Mouse (Mus musculus) testis, postnatal 10 days (tissue): ENCODE data around the gene Hadh.

Source experiments
- DNase-seq: peaks from one replicate; pipeline ENCODE4 v3.0.0; 2021; ENCODE audit warnings: low spot score

The Hadh gene

DNA sequence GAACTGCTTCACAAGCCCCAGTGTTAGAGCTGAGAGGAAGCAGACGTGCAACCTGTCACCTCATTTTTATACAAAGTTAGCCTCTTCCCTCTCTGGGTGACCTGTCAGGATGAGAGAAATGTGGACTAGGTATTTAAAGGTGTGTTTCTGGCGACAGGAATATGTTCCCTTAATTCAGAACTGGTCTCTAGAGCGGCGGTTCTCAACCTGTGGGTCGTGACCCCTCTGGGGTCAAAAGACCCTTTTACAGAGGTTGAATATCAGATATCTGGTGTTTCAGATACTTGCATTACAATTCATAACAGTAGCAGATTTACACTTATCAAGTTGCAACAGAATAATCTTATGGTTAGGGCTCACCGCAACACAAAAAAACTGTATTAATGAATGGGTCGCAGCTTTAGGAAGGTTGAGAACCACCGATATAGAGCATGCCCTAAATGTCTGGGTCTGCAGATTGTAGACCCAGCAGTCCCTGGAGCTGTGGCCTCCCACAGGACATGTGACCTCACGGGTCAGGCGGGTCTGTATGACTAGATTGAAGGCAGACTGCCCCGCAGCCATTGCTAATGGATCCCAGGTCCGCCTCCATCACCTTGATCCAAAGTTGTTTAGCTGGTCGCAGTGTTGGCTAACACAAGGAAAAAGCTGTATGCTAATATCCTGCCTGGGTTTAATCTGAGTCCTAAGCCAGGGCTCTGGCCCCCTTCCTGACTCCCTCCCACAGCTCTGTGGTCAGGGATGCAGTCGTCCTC, 53.1 kb downstream of the Hadh start:
- no peak for DNase-seq

DNA sequence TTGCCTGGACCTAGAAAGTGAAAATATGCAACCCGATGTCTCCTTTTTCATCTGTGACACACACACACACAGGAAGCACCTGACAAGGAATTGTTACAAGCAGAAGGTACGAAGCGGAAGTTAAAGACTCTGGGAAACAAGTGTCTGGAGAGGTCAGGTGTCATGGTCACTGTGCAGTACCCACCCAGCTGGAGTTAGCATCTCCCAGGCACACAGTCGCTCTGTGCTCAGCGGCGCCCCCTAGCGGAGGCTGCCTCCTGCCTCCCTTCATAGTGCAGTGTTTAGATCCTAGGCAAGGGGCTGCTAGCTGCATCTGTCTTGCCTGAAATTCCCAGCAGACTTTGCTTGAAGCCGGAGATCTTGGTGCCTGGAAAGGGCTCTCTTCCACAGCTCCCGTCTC, 57.1 kb downstream of the Hadh start:
- DNase-seq: peak; percentile 79

DNA sequence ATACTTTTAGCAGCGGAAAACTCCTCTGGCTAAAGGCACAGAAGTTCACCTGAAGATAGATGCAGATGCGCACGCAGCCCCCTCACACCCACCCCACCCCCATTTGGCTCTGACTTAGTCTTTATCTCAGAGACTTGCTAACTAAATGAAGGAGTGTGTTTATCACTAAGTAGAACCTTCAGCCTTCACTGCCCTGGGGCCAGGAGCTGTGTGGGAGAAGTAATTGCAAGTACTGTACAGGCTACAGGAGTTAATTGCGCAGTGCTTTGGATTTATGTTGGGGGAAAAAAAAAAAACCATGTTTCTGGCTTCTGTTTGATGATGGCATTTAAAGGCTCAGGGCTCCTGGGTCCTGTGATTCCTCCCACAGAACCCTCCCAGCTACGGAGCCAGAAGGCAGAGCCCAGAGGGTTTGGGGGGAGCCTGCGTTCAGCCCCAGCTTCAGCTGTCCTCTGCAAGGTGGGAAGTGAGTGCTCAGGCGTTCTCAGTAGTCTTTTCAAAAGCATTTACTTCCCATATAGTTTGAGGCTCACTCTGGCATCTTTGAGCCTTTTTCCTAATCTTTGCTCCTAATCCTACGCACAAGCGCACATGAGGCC, 57.7 kb downstream of the Hadh start:
- DNase-seq: no peak

DNA sequence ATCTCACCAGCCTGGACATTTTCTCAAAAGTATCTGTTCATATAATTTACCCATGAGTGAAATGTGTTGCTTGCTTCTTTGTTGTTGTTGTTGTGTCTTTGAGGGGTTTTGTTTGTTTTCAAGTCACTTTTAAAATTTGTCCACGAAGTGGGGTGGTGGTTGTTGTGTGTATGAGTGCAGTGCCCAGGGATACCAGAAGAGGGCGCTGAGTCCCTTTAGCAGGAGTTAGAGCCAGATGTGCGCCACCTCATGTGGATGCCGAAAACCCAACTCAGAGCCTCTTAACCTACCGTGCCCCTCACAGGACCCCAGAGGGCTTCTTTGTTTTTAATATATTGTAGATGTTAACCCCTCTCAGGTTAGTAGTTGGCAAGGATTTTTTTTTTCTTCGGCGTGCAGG, 59.7 kb downstream of the Hadh start:
- no peak for DNase-seq

DNA sequence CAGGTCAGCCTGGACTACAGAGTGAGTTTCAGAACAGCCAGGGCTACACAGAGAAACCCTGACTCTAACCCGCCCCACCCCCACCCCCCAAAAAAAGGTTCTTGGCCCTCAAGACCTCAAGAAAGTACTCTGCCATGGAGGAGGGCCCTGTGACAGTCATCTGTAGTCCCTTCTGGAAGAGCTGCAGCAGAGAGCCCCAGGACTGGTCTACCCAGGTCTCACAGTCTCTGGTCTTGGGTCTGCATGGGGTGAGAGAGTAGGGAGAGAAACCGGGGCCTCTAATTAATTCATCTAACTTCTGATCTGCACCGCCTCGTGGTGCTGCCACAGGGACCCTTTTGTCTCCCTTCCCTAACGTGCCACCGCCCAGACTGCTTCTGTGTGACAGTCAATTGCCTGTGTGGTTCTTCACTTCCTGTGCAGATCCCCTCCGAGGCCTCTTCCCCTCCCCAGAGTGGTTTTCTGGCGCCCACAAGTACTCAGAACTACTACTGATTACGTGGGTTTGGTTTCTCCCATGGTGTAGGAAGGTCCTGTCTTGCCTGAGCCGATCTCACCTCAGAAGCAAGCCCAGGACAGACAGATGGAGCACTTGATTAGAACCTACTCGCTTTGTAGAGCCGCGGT, 63.5 kb downstream of the Hadh start:
- DNase-seq: no peak

DNA sequence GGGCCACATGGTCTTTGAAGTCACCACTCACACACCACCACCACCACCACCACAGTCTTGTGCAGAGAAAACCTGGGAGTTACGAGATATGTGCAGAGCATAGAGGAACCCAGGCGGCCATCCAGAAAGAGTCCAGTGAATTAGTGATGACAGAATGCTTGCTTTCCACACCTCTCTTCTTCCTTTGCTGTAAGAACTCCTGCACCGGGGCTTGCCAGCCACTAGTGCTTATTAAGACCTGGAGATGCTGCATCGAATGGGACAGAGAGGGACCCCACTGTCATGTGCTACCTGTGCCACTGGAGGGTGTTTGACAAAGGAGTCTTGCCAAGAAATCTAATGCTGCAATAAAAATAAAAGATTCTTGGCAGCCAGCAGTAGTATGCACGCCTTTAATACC, 64.1 kb downstream of the Hadh start:
- DNase-seq: no peak

DNA sequence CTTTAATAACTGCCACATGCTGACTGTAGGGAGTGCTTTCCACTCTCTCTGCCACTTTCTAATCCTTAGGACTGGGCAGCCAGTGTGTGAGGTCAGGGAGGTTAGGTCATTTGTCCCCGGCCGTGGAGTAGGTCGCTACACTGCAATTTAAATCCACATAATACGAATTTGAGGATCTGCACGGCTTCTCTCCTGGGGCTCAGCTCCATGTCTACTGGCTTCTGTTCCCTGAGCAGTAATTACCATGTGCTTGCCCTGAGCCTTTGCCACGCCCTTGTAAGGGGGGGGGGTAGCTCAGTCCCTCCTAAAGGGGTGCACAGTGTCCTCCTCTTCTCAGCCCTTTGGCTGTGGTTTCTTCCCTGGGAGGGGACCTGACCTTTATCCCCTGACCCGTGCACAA, 69.6 kb downstream of the Hadh start:
- DNase-seq: no peak

DNA sequence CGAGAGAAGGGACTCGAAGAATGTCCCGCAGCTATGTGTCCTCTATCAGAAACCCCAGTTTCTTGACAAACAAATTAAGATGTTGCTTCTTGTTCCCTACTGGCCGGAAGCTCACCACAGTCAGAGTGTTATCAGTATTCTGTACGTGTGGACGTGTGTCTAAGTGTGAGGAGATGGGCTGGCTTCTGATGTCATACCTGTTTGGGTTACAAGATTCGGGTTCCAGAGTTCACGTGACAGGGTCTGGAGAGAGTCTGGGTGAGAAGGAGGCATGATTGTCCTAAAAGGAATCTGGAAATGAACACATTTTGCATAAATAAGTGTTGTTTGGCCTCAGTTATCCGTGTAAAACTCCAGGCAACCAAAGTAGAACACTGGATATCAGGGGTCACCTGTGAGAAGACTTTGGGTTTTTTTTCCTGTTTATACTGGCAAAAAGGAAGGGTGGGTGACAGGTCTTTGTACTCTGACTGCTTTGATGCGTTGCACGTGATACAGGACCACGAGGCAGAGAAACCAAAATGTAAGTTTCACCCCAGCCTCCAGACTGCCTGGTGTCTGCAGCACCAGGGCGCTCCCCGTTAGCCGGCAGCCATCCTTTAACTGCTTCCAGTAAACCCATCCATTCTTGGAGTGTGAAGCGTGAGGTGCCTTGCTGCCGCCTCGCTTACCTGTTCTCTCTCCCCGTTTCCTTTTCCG, 72.2 kb downstream of the Hadh start:
- no peak for DNase-seq

DNA sequence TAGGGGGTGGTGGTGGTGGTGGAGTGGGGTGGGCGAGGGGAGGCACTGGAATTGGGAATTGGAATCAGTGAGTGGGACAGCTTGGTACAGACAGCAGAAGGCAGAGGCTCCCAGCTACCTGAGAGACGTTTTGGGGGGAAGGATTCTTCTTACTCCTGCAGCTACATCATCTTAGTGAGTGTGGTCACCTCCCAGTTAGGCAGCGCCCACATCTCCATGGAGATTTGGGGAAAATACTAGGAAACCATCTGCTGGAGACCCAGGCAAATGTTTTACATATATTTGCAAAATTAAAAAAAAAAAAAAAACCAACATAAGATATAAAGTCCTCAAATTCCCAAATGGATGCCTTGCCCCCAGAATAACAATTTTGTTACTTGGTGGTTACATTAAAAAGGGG, 72.9 kb downstream of the Hadh start:
- DNase-seq: no peak

DNA sequence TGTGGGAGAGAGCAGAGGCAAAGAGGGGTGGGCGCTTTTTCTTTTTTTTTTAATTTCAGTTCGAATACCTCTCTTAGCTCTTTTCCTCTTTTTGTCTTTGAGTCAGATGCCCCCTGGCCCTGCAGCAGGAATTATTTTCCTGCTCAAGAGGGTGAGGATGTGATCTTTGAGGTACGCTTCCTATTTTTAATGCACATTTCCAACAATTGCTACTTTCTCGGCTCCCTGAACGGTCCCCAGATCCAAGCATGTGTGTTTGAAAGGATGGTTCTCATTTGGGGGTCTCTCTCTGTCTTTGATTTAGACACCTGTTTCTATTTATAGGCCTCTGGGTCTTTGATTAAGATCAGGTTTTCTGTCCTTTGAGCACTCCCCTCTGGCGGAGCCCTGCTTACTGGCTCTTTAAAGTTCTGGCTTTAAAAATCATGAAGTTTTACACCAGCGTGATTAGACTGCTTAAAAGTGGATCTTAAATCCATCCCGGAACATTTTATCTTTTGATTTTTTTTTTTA, 75.3 kb downstream of the Hadh start:
- DNase-seq: no peak

DNA sequence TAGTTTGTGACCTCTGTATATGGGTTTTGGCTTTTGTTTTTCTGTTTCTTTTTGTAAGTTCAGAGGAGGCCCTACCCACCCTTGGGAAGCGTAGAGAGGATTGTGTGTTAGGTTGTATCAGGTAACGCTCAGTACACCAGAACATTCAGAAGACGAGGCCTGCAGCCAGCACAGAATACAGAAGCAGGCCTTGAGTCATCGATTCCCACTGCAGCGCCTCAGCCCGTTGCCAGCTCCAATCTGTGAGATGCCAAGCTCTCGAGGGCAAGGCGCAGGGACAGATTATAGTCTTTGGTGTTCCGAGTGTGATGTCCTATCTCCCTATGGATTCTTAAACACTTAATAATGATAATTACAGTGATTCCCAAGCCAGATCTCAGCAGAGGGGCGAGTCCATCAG, 75.9 kb downstream of the Hadh start:
- no peak for DNase-seq

DNA sequence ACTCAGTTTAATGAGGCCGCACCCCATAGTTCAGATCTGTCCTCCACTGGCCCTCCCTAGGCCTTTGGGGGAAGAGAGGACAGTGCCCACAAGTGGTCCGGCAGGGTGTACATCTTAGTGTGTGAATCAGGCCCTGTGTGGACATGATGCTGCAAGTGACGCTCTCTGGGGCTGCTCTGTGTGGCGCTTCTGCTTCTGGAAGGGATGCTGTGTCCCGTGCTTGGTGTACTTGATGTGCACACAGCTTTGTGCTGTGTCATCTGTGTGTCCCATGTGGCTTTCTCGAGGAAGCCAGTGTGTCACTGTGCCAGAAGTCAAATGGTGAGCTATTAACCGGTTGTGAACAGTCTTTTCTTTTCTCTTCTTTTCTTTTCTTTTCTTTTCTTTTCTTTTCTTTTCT, 80.4 kb downstream of the Hadh start:
- DNase-seq: no peak

DNA sequence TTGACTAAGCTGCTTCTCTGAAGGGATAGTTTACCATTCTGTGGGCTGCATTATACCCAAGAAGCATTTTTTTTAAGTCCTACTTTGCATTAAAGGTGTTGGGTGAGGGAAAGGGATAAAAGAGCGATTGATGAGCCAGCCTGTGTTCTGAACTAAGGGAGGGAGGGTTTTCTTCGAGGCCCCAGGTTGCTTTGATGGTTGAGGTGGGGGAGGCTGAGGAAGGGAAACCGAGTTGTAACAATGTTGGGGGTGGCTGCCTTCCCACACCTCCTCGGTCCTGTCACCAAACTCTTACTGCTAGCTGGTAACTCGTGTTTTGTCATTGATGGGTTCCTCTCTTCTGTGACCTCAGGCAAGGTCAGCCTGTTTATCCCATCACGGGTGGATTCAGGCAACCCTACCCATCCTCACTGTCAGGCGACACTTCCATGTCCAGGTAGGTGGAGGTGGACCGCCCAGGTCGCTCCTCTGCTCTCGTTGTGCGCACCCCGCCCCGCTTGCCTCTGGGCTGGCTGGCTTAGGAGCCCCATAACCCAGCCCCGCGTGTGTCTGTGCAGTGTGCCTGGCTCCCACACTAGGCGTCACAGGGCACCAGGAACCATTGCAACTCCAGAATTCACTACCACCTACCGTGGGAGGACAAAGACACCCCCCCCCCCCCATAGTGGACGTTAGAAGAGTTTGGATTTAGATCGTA, 81.1 kb downstream of the Hadh start:
- DNase-seq: no peak

DNA sequence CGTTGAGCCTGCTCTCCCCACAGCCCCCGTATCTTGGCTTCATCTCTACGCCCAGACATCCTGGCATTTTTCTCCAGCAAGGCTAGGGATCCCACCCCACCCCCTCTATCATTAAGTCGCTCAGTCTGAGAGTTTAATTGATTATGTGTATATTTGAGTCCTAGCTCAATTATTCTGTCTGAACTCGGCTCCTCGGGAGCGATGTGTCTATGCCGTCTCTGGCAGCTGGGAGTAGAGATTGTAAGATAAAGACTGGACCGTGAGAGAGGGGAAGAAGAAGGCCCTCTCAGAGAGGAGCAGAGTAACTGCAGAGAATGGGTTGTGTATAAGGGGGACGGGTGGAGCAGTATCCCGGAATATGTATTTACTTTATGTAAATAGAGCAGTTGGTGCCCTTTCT, 81.7 kb downstream of the Hadh start:
- DNase-seq: no peak

DNA sequence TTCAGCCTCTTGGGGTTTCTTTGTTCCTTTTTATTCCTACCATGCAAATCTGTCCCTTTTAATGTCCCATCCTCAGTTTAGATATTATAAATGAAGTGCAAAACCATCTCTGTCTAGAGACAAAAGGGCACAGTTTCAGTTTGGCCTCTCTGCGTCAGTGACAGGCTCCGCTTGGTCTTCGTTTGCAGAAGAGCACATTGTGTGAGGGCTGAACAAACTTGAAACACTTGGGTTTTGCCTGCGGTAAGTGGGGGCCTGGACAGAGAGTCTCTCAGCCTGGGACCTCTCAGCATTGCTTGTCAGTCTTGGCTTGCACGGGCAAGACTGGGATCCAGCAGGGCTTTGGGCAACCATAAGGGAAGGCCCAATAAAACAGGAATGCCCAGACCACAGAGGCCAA, 85.7 kb downstream of the Hadh start:
- no peak for DNase-seq
